Mouse (Mus musculus) lung, embryonic 16.5 days (tissue): ENCODE results near the gene Sgip1. TPM values are rescaled to one million over a fixed set of nuclear protein-coding genes. Genes with fewer than 3 reads are reported as not detected.

Experiments
- ATAC-seq: fragments of 200-750 bp; cut with Nextera tagmentation; 2 replicates; pipeline ENCODE4 v1.8.0; 2017; ENCODE audit warnings: low read depth, mild to moderate bottlenecking, moderate library complexity
- H3K27ac ChIP-seq: fragments of 300-500 bp; sonication (generic); 2 replicates; pipeline ENCODE4 v1.5.1; 2014; ENCODE audit warnings: mild to moderate bottlenecking, control low read depth, low read length
- H3K27me3 ChIP-seq: fragments of 300-500 bp; sonication (generic); 2 replicates; pipeline ENCODE4 v1.6.1; 2014; ENCODE audit warnings: low read depth, low read length, mixed read lengths; ENCODE audit not compliant: control insufficient read depth, insufficient read depth
- H3K36me3 ChIP-seq: fragments of 300-500 bp; sonication (generic); 2 replicates; pipeline ENCODE4 v1.6.1; 2014; ENCODE audit warnings: low read length; ENCODE audit not compliant: control insufficient read depth, insufficient read depth
- H3K4me1 ChIP-seq: fragments of 300-500 bp; sonication (generic); replicated peaks from 2 replicates; pipeline ENCODE4 v1.6.1; 2014; ENCODE audit warnings: low read length, mixed read lengths; ENCODE audit not compliant: control insufficient read depth, insufficient read depth
- H3K4me2 ChIP-seq: fragments of 300-500 bp; sonication (generic); 2 replicates; pipeline ENCODE4 v1.6.1; 2014; ENCODE audit warnings: low read depth, low read length, control low read depth
- H3K4me3 ChIP-seq: fragments of 300-500 bp; sonication (generic); 2 replicates; pipeline ENCODE4 v1.5.1; 2014; ENCODE audit warnings: mild to moderate bottlenecking, low read length, control low read depth
- H3K9ac ChIP-seq: fragments of 300-500 bp; sonication (generic); 2 replicates; pipeline ENCODE4 v1.6.1; 2014; ENCODE audit warnings: low read length, control low read depth
- H3K9me3 ChIP-seq: fragments of 300-500 bp; sonication (generic); 2 replicates; pipeline ENCODE4 v1.6.1; 2016; ENCODE audit warnings: low read length; ENCODE audit not compliant: control insufficient read depth
- WGBS: fragments of 180-500 bp; shearing (Covaris S2); extraction: QIAGEN DNeasy Blood & Tissue Kit; methylation state at CpG from one replicate; pipeline ENCODE4 v1.1.7; 2014; 5-methylcytosine and 5-hydroxymethylcytosine counted together
- polyA plus RNA-seq: library from polyadenylated mRNA; unstranded; fragments of >200 nt; fragmentation: Nextera tagmentation; extraction: Ambion mirVana; gene quantifications from 2 replicates; pipeline ENCODE4 v1.2.1, GENCODE M21; 2015

Sgip1 gene
- polyA plus RNA-seq, result 7.5 and 8.2 TPM in 2 replicates

GRCm38 (mm10) chr4:102741287-102741686 lies at the start of gene Sgip1:
Gene Sgip1 (plus strand): TSS chr4:102741297.
- no peaks in the 10 kb centered on the region for H3K27me3 ChIP-seq
- H3K27ac ChIP-seq, result no peak within 1 kb of the TSS
- no peaks in the 10 kb centered on the region for H3K9me3 ChIP-seq
- H3K4me3 ChIP-seq, result no peak within 1 kb of the TSS
- H3K4me1 ChIP-seq, result no peaks in the 10 kb centered on the region
- no peak for ATAC-seq
- no peaks in the 10 kb centered on the region for H3K36me3 ChIP-seq
- 62% methylated on average over 8 of the region's 8 CpGs for WGBS
- H3K9ac ChIP-seq, result no peak within 1 kb of the TSS
- no peak within 1 kb of the TSS for H3K4me2 ChIP-seq

GRCm38 (mm10) chr4:102691402-102691801 lies 49.7 kb upstream of the Sgip1 start:
- ATAC-seq, result no peak
- H3K4me1 ChIP-seq, result no peaks in the 10 kb centered on the region
- H3K4me3 ChIP-seq, result no peak overlapping the region
- no peak overlapping the region for H3K9ac ChIP-seq
- H3K27me3 ChIP-seq, result no peaks in the 10 kb centered on the region
- H3K36me3 ChIP-seq, result no peaks in the 10 kb centered on the region
- no peaks in the 10 kb centered on the region for H3K9me3 ChIP-seq
- no peak overlapping the region for H3K27ac ChIP-seq
- no peak overlapping the region for H3K4me2 ChIP-seq
- 48% methylated on average over 4 of the region's 4 CpGs for WGBS

- no peaks in the 10 kb centered on the region for H3K4me1 ChIP-seq
- no peak for ATAC-seq
- H3K4me3 ChIP-seq, result no peak overlapping the region
- no peak overlapping the region for H3K9ac ChIP-seq
- no peak overlapping the region for H3K27ac ChIP-seq
- no peaks in the 10 kb centered on the region for H3K36me3 ChIP-seq
- H3K4me2 ChIP-seq, result no peak overlapping the region
- no peaks in the 10 kb centered on the region for H3K27me3 ChIP-seq
- H3K9me3 ChIP-seq, result no peaks in the 10 kb centered on the region
- WGBS, result 90% methylated on average over 7 of the region's 7 CpGs
Measured at GRCm38 (mm10) chr4:102697966-102698365, 43.1 kb upstream of the Sgip1 start.

- no peaks in the 10 kb centered on the region for H3K9me3 ChIP-seq
- H3K36me3 ChIP-seq, result no peaks in the 10 kb centered on the region
- WGBS, result 61% methylated on average over 4 of the region's 4 CpGs
- H3K4me1 ChIP-seq, result no peaks in the 10 kb centered on the region
- no peak overlapping the region for H3K4me2 ChIP-seq
- no peak for ATAC-seq
- no peaks in the 10 kb centered on the region for H3K27me3 ChIP-seq
- H3K4me3 ChIP-seq, result no peak overlapping the region
- H3K27ac ChIP-seq, result no peak overlapping the region
- H3K9ac ChIP-seq, result no peak overlapping the region
Measured at GRCm38 (mm10) chr4:102711731-102712130, 29.4 kb upstream of the Sgip1 start.

GRCm38 (mm10) chr4:102715532-102715931 lies 25.6 kb upstream of the Sgip1 start:
- no peak for ATAC-seq
- no peaks in the 10 kb centered on the region for H3K36me3 ChIP-seq
- H3K4me1 ChIP-seq, result no peaks in the 10 kb centered on the region
- H3K4me2 ChIP-seq, result no peak overlapping the region
- no peak overlapping the region for H3K9ac ChIP-seq
- H3K9me3 ChIP-seq, result no peaks in the 10 kb centered on the region
- no peaks in the 10 kb centered on the region for H3K27me3 ChIP-seq
- no peak overlapping the region for H3K4me3 ChIP-seq
- H3K27ac ChIP-seq, result no peak overlapping the region

GRCm38 (mm10) chr4:102717123-102717828 lies 23.8 kb upstream of the Sgip1 start:
- no peak for ATAC-seq
- Histone ChIP-seq H3K27me3 (no peaks in the 10 kb centered on the region), H3K4me3 (no peak overlapping the region), H3K4me2 (no peak overlapping the region), H3K27ac (no peak overlapping the region), H3K9me3 (no peaks in the 10 kb centered on the region), H3K36me3 (no peaks in the 10 kb centered on the region), H3K9ac (no peak overlapping the region), H3K4me1 (no peaks in the 10 kb centered on the region)
- WGBS, result 60% methylated on average over 5 of the region's 5 CpGs

- no peaks in the 10 kb centered on the region for H3K9me3 ChIP-seq
- no peak overlapping the region for H3K9ac ChIP-seq
- no peak for ATAC-seq
- H3K36me3 ChIP-seq, result no peaks in the 10 kb centered on the region
- no peak overlapping the region for H3K27ac ChIP-seq
- 10% methylated on average over 1 of the region's 1 CpGs for WGBS
- H3K4me2 ChIP-seq, result no peak overlapping the region
- no peak overlapping the region for H3K4me3 ChIP-seq
- H3K4me1 ChIP-seq, result no peaks in the 10 kb centered on the region
- H3K27me3 ChIP-seq, result no peaks in the 10 kb centered on the region
Measured at GRCm38 (mm10) chr4:102719535-102719934, 21.6 kb upstream of the Sgip1 start.

GRCm38 (mm10) chr4:102719951-102720350 lies 21.1 kb upstream of the Sgip1 start:
- no peak overlapping the region for H3K9ac ChIP-seq
- no peak overlapping the region for H3K4me3 ChIP-seq
- 70% methylated on average over 1 of the region's 1 CpGs for WGBS
- no peaks in the 10 kb centered on the region for H3K4me1 ChIP-seq
- no peak overlapping the region for H3K4me2 ChIP-seq
- ATAC-seq, result no peak
- H3K9me3 ChIP-seq, result no peaks in the 10 kb centered on the region
- no peaks in the 10 kb centered on the region for H3K27me3 ChIP-seq
- no peak overlapping the region for H3K27ac ChIP-seq
- H3K36me3 ChIP-seq, result no peaks in the 10 kb centered on the region

- no peak overlapping the region for H3K27ac ChIP-seq
- no peaks in the 10 kb centered on the region for H3K36me3 ChIP-seq
- H3K4me1 ChIP-seq, result no peaks in the 10 kb centered on the region
- H3K4me3 ChIP-seq, result no peak overlapping the region
- H3K4me2 ChIP-seq, result no peak overlapping the region
- no peaks in the 10 kb centered on the region for H3K27me3 ChIP-seq
- H3K9me3 ChIP-seq, result no peaks in the 10 kb centered on the region
- no peak overlapping the region for H3K9ac ChIP-seq
- no peak for ATAC-seq
- 64% methylated on average over 5 of the region's 5 CpGs for WGBS
Measured at GRCm38 (mm10) chr4:102724442-102724841, 16.7 kb upstream of the Sgip1 start.

- ATAC-seq, result no peak
- no peak overlapping the region for H3K4me2 ChIP-seq
- H3K4me3 ChIP-seq, result no peak overlapping the region
- no peaks in the 10 kb centered on the region for H3K36me3 ChIP-seq
- no peak overlapping the region for H3K27ac ChIP-seq
- no peaks in the 10 kb centered on the region for H3K27me3 ChIP-seq
- H3K4me1 ChIP-seq, result no peaks in the 10 kb centered on the region
- H3K9me3 ChIP-seq, result no peaks in the 10 kb centered on the region
- H3K9ac ChIP-seq, result no peak overlapping the region
- 59% methylated on average over 3 of the region's 3 CpGs for WGBS
Measured at GRCm38 (mm10) chr4:102730976-102731375, 10.1 kb upstream of the Sgip1 start.
